Mouse (Mus musculus) heart, postnatal 10 days (tissue): ENCODE measurements around the gene Pcbp2. TPM values are rescaled to one million over a fixed set of nuclear protein-coding genes. Genes with fewer than 3 reads are reported as not detected.

Experiments used
- total RNA-seq, 2 experiments: library from RNA; stranded (reverse); gene quantifications; 2 replicates each; pipeline ENCODE4 v1.2.3; 2021

Pcbp2 gene
- total RNA-seq, 2 experiments from 2014 or later, result 547 to 592 TPM

Other genes starting within 250 kb of the Pcbp2 start
- 1 to 10 TPM; 1.9 to 2.0 TPM for gene Itgb7, start 238.6 kb upstream of the Pcbp2 start, total RNA-seq
- gene Rarg, start 213.0 kb upstream of the Pcbp2 start, total RNA-seq, result 10 to 100 TPM; 23.2 to 27.2 TPM
- not detected for gene Gm9918, start 200.0 kb upstream of the Pcbp2 start, total RNA-seq
- gene Mfsd5, start 191.1 kb upstream of the Pcbp2 start, total RNA-seq, result 10 to 100 TPM; 20.6 to 23.8 TPM
- 10 to 100 TPM in 1 of 2 experiments, 1 to 10 TPM in 1; 7.5 to 10.7 TPM for gene Espl1, start 174.3 kb upstream of the Pcbp2 start, total RNA-seq
- gene Pfdn5, start 144.4 kb upstream of the Pcbp2 start, total RNA-seq, result 100 to 1,000 TPM; 336 to 346 TPM
- 10 to 100 TPM; 28.3 to 31.5 TPM for gene Myg1, start 138.8 kb upstream of the Pcbp2 start, total RNA-seq
- gene Aaas, start 119.8 kb upstream of the Pcbp2 start, total RNA-seq, result 10 to 100 TPM; 16.2 to 16.4 TPM
- not detected for gene Sp7, start 103.4 kb upstream of the Pcbp2 start, total RNA-seq
- 10 to 100 TPM; 57.7 to 68.4 TPM for gene Sp1, start 64.4 kb upstream of the Pcbp2 start, total RNA-seq
- gene Amhr2, start 25.2 kb upstream of the Pcbp2 start, total RNA-seq, result 1 to 10 TPM in 1 of 2 experiments, under 1 TPM in 1; 0.67 to 1.4 TPM
- 10 to 100 TPM; 23.3 to 27.3 TPM for gene Prr13, start 11.5 kb upstream of the Pcbp2 start, total RNA-seq
- 1 to 10 TPM in 1 of 2 experiments, not detected in 1; 3.6 TPM for gene Gm10337, start 33.2 kb downstream of the Pcbp2 start, total RNA-seq
- 1 to 10 TPM; 5.1 to 5.2 TPM for gene Map3k12, start 46.5 kb downstream of the Pcbp2 start, total RNA-seq
- gene Tarbp2, start 47.7 kb downstream of the Pcbp2 start, total RNA-seq, result 10 to 100 TPM; 45.9 to 53.1 TPM
- 1 to 10 TPM; 1.4 to 3.8 TPM for gene Npff, start 54.4 kb downstream of the Pcbp2 start, total RNA-seq
- 1 to 10 TPM in 1 of 2 experiments, not detected in 1; 1.2 TPM for gene Gm28047, start 154.5 kb downstream of the Pcbp2 start, total RNA-seq
- gene Atf7, start 154.9 kb downstream of the Pcbp2 start, total RNA-seq, result 10 to 100 TPM; 71.3 to 79.2 TPM
- gene Atp5g2, start 201.8 kb downstream of the Pcbp2 start, total RNA-seq, result 10 to 100 TPM; 31.1 to 47.4 TPM